Mouse (Mus musculus): ENCODE measurements around the gene Nfya. TPM values are rescaled to one million over a fixed set of nuclear protein-coding genes. Genes with fewer than 3 reads are reported as not detected.
A peak's percentile ranks its signal among the peaks of the same experiment; 100 is the strongest.

Gene Nfya
- polyA plus RNA-seq, 1 experiment from 2014 or later: 18.1 TPM

DNA sequence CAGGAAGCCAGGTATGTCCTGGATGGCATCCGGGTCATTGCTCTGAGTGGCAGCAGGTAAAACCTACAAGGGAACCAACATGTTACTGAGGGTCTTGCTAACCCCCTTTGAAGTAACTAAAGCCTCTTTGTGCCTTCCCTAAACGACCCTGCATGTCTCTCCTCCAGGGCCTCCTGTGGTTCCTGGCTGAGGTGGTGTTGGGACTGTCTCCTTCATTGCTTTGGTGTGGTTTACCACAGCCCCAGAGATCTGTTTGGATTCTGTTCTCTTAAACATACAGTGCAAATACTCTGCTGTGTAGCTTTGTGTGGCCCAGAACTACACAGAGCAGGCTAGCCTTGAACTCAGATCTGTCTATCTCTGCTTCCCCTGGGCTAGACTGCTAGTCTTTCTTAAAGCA is 9.9 kb upstream of the Nfya start:
- Histone ChIP-seq H3K9ac (ENCODE audit: low read length) (no peak overlapping the region), H3K4me3 (ENCODE audit: low read length) (no peak overlapping the region), H3K27me3 (ENCODE audit: control insufficient read depth, insufficient read depth, low read depth, low read length) (no peaks in the 10 kb centered on the region), H3K27ac (ENCODE audit: low read length) (no peak overlapping the region), H3K9me3 (ENCODE audit: control insufficient read depth, low read length) (no peaks in the 10 kb centered on the region), H3K36me3 (ENCODE audit: control insufficient read depth, insufficient read depth, low read length) (peaks cover 10% of the 10 kb centered on the region), H3K4me1 (replicated peaks; ENCODE audit: control insufficient read depth, insufficient read depth, low read length) (peaks cover 6% of the 10 kb centered on the region), H3K4me2 (ENCODE audit: low read depth, low read length) (no peak overlapping the region)
- no peak for ATAC-seq (ENCODE audit: low read depth)
- 64% methylated on average over 2 of the region's 2 CpGs for whole genome bisulfite sequencing

GRCm38 (mm10) chr17:48418781-48419180 is 9.1 kb upstream of the Nfya start:
- Histone ChIP-seq H3K27ac (ENCODE audit: low read length) (no peak overlapping the region), H3K4me2 (ENCODE audit: low read depth, low read length) (no peak overlapping the region), H3K9ac (ENCODE audit: low read length) (no peak overlapping the region), H3K4me1 (replicated peaks; ENCODE audit: control insufficient read depth, insufficient read depth, low read length) (peaks cover 6% of the 10 kb centered on the region), H3K9me3 (ENCODE audit: control insufficient read depth, low read length) (no peaks in the 10 kb centered on the region), H3K27me3 (ENCODE audit: control insufficient read depth, insufficient read depth, low read depth, low read length) (no peaks in the 10 kb centered on the region), H3K36me3 (ENCODE audit: control insufficient read depth, insufficient read depth, low read length) (peaks cover 15% of the 10 kb centered on the region), H3K4me3 (ENCODE audit: low read length) (no peak overlapping the region)
- WGBS: 56% methylated on average over 1 of the region's 1 CpGs
- no peak for ATAC-seq (ENCODE audit: low read depth)

DNA sequence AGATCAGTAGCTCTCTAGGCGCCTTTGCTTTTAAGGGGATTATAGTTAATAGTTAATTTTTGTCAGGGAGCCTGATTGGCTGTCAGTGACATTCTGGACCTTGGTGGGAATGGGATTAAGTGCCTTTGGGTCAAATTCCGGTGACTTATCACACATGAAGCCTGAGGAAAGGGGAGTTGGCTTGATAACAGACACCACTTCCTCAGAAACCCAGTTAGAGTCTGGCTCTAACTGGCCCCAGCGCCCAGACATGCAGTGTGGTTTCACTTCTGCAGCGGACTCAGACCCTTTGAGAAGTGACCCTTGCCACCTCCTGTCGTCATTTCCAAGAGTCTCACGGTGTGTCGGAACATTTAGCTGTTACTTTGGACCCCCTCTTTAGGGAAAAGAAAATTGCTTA is 8.5 kb upstream of the Nfya start:
- Histone ChIP-seq H3K36me3 (ENCODE audit: control insufficient read depth, insufficient read depth, low read length) (peaks cover 17% of the 10 kb centered on the region), H3K27me3 (ENCODE audit: control insufficient read depth, insufficient read depth, low read depth, low read length) (no peaks in the 10 kb centered on the region), H3K4me2 (ENCODE audit: low read depth, low read length) (peak overlapping the region; percentile 21; the same call in 1 of the 2 replicates), H3K9me3 (ENCODE audit: control insufficient read depth, low read length) (no peaks in the 10 kb centered on the region), H3K9ac (ENCODE audit: low read length) (0 out of 2 replicates have a peak overlapping the region, but pooled peaks have one; percentile 6), H3K4me3 (ENCODE audit: low read length) (no peak overlapping the region), H3K27ac (ENCODE audit: low read length) (0 out of 2 replicates have a peak overlapping the region, but pooled peaks have one; percentile 15), H3K4me1 (replicated peaks; ENCODE audit: control insufficient read depth, insufficient read depth, low read length) (peaks cover 6% of the 10 kb centered on the region)
- no peak for ATAC-seq (ENCODE audit: low read depth)
- 42% methylated on average over 7 of the region's 7 CpGs for WGBS

DNA sequence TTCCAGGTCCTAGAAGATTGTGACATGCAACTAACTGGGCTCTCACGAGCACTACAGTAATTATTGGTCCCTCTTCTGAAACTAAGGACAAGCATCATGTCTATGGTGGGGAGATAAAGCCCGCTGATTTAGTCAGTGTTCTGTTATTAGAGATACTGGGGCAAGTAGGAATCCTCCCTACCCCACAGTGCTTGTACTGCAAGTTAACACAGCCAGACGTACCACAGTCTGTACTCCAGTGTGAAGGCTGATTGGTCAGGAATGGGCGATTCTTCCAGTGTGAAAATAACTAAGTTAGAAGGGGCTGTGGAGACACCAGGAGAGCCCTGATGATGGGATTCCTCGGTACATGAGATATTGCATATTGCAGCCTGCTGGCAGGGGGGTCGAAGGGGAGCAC is 7.8 kb upstream of the Nfya start:
- Histone ChIP-seq H3K4me1 (replicated peaks; ENCODE audit: control insufficient read depth, insufficient read depth, low read length) (peaks cover 6% of the 10 kb centered on the region), H3K27me3 (ENCODE audit: control insufficient read depth, insufficient read depth, low read depth, low read length) (no peaks in the 10 kb centered on the region), H3K4me3 (ENCODE audit: low read length) (no peak overlapping the region), H3K27ac (ENCODE audit: low read length) (no peak overlapping the region), H3K4me2 (ENCODE audit: low read depth, low read length) (no peak overlapping the region), H3K9ac (ENCODE audit: low read length) (no peak overlapping the region), H3K9me3 (ENCODE audit: control insufficient read depth, low read length) (no peaks in the 10 kb centered on the region), H3K36me3 (ENCODE audit: control insufficient read depth, insufficient read depth, low read length) (peaks cover 17% of the 10 kb centered on the region)
- ATAC-seq (ENCODE audit: low read depth): no peak
- 79% methylated on average over 6 of the region's 6 CpGs for WGBS

DNA sequence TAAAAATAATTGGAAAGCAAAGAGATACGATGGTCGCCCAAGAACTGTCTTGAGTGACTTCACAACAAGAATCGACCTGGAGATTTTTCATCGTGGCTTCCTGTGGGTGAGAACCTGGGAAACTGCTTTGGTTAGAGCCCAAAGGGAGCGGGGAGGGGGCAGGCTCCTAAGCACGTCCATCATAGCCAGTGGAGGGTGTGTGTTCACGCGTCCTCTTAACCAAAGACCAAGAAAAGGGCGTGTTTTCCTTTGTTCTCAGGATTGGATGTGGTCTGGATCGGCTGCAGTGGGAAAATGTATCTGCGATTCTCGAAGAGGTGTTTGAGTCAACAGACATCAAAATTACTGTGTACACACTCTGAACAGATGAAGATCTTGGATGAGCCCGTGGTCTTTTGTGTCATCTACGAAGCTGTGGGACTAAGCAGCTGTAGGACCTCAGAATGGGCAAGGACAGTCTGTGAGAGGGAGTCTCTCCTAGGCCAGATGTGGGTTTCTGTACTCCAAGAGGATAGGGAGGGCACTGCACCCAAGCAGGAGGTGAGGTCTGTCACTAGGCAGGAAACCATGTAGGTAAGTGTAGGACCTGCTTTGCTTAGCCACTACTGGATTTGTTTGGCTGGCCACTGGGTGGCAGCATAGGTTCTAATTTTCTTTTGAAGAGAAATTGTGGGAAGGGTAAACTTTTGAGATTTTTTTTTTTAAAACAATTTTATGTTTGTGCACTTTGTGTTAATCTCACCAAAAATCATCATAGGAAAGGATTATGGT is 6.9 kb upstream of the Nfya start:
- 72% methylated on average over 14 of the region's 14 CpGs for WGBS
- peak overlapping the region; percentile 38; the same call in 1 of the 2 replicates for H3K27ac ChIP-seq (ENCODE audit: low read length)
- peak; percentile 76 for ATAC-seq (ENCODE audit: low read depth)

DNA sequence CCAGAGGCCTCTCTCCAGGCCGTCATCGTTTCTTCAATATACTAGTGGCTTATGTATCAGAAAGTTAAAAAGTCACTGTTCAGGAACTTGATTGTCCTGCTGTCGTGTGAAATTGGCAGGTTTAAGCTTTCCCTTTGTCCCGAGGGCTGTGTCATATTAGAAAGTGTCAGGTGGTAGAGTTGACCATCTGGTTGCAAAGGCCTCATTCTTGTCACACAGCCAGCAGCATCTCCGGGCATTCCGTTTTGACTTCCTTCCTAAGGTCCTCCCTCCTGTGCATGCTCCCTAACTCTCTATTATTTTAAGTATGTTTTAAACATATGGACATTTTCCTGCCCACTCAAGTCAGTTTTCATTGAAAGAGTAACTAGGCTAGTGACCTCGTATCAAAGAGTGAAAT is 6.3 kb upstream of the Nfya start:
- peak; percentile 54; the same call in 1 of the 2 replicates for ATAC-seq (ENCODE audit: low read depth)
- Histone ChIP-seq H3K36me3 (ENCODE audit: control insufficient read depth, insufficient read depth, low read length) (peaks cover 20% of the 10 kb centered on the region), H3K27ac (ENCODE audit: low read length) (peak overlapping the region; percentile 38; the same call in 1 of the 2 replicates), H3K9ac (ENCODE audit: low read length) (no peak overlapping the region), H3K27me3 (ENCODE audit: control insufficient read depth, insufficient read depth, low read depth, low read length) (no peaks in the 10 kb centered on the region), H3K4me1 (replicated peaks; ENCODE audit: control insufficient read depth, insufficient read depth, low read length) (peaks cover 16% of the 10 kb centered on the region), H3K4me3 (ENCODE audit: low read length) (no peak overlapping the region), H3K4me2 (ENCODE audit: low read depth, low read length) (no peak overlapping the region), H3K9me3 (ENCODE audit: control insufficient read depth, low read length) (no peaks in the 10 kb centered on the region)
- 64% methylated on average over 7 of the region's 7 CpGs for WGBS

More for the DNA sequence above, 6.9 kb upstream of the Nfya start:
- Histone ChIP-seq H3K9ac (ENCODE audit: low read length) (no peak overlapping the region), H3K4me2 (ENCODE audit: low read depth, low read length) (no peak overlapping the region), H3K27me3 (ENCODE audit: control insufficient read depth, insufficient read depth, low read depth, low read length) (no peaks in the 10 kb centered on the region), H3K36me3 (ENCODE audit: control insufficient read depth, insufficient read depth, low read length) (peaks cover 20% of the 10 kb centered on the region), H3K9me3 (ENCODE audit: control insufficient read depth, low read length) (no peaks in the 10 kb centered on the region), H3K4me3 (ENCODE audit: low read length) (no peak overlapping the region), H3K4me1 (replicated peaks; ENCODE audit: control insufficient read depth, insufficient read depth, low read length) (peaks cover 10% of the 10 kb centered on the region)

- 26% methylated on average over 8 of the region's 8 CpGs for WGBS
- no peak for ATAC-seq (ENCODE audit: low read depth)
- Histone ChIP-seq H3K4me3 (ENCODE audit: low read length) (peak overlapping the region; percentile 78), H3K4me1 (replicated peaks; ENCODE audit: control insufficient read depth, insufficient read depth, low read length) (peaks cover 27% of the 10 kb centered on the region), H3K27me3 (ENCODE audit: control insufficient read depth, insufficient read depth, low read depth, low read length) (no peaks in the 10 kb centered on the region), H3K9ac (ENCODE audit: low read length) (peak overlapping the region; percentile 93), H3K36me3 (ENCODE audit: control insufficient read depth, insufficient read depth, low read length) (peaks cover 20% of the 10 kb centered on the region), H3K4me2 (ENCODE audit: low read depth, low read length) (peak overlapping the region; percentile 82), H3K9me3 (ENCODE audit: control insufficient read depth, low read length) (no peaks in the 10 kb centered on the region), H3K27ac (ENCODE audit: low read length) (peak overlapping the region; percentile 100)
These were observed 1.5 kb upstream of the Nfya start for GRCm38 (mm10) chr17:48411241-48411640.

- Histone ChIP-seq H3K36me3 (ENCODE audit: control insufficient read depth, insufficient read depth, low read length) (peaks cover 16% of the 10 kb centered on the region), H3K4me2 (ENCODE audit: low read depth, low read length) (peak overlapping the region; percentile 82), H3K27ac (ENCODE audit: low read length) (peak overlapping the region; percentile 100), H3K9ac (ENCODE audit: low read length) (peak overlapping the region; percentile 93), H3K27me3 (ENCODE audit: control insufficient read depth, insufficient read depth, low read depth, low read length) (no peaks in the 10 kb centered on the region), H3K4me1 (replicated peaks; ENCODE audit: control insufficient read depth, insufficient read depth, low read length) (peaks cover 27% of the 10 kb centered on the region), H3K4me3 (ENCODE audit: low read length) (peak overlapping the region; percentile 78), H3K9me3 (ENCODE audit: control insufficient read depth, low read length) (no peaks in the 10 kb centered on the region)
- WGBS: 0% methylated on average over 13 of the region's 13 CpGs
- ATAC-seq (ENCODE audit: low read depth): peak; percentile 7
These were observed 636 bp upstream of the Nfya start for GRCm38 (mm10) chr17:48410299-48410785.

GRCm38 (mm10) chr17:48408526-48409291 is 997 bp downstream of the Nfya start:
- H3K27me3 ChIP-seq (ENCODE audit: control insufficient read depth, insufficient read depth, low read depth, low read length): no peaks in the 10 kb centered on the region
- H3K4me2 ChIP-seq (ENCODE audit: low read depth, low read length): peak overlapping the region; percentile 69
- H3K36me3 ChIP-seq (ENCODE audit: control insufficient read depth, insufficient read depth, low read length): peaks cover 5% of the 10 kb centered on the region
- H3K9me3 ChIP-seq (ENCODE audit: control insufficient read depth, low read length): no peaks in the 10 kb centered on the region
- H3K9ac ChIP-seq (ENCODE audit: low read length): peak overlapping the region; percentile 100
- peak overlapping the region; percentile 100 for H3K27ac ChIP-seq (ENCODE audit: low read length)
- peak; percentile 29 for ATAC-seq (ENCODE audit: low read depth)
- under 1% methylated on average over 41 of the region's 47 CpGs for WGBS
- peak overlapping the region; percentile 95 for H3K4me3 ChIP-seq (ENCODE audit: low read length)
- H3K4me1 ChIP-seq (replicated peaks; ENCODE audit: control insufficient read depth, insufficient read depth, low read length): peaks cover 27% of the 10 kb centered on the region

Measured in lung, embryonic 16.5 days (tissue).